Mouse (Mus musculus) neural tube, embryonic 14.5 days (tissue): Measurements from ENCODE around the gene Bmp5. TPM values are rescaled to one million over a fixed set of nuclear protein-coding genes. Genes with fewer than 3 reads are reported as not detected.
"Not testable (repeated sequence)": the region's sequence is repeated elsewhere in the genome, so short reads cannot be mapped to it uniquely, and the experiment has no call there.

Experiments
- ATAC-seq: fragments of 200-750 bp; cut with Nextera tagmentation; 2 replicates; pipeline ENCODE4 v1.8.0; 2017; ENCODE audit warnings: low read depth, mild to moderate bottlenecking, moderate TSS enrichment, moderate library complexity
- H3K27ac ChIP-seq: fragments of 300-500 bp; sonication (generic); 2 replicates; pipeline ENCODE4 v1.5.1; 2014; ENCODE audit warnings: low read depth, mild to moderate bottlenecking, control low read depth, low read length, moderate library complexity, mixed read lengths
- H3K27me3 ChIP-seq: fragments of 300-500 bp; sonication (generic); 2 replicates; pipeline ENCODE4 v1.6.1; 2014; ENCODE audit warnings: low read length; ENCODE audit not compliant: control insufficient read depth, insufficient read depth
- H3K36me3 ChIP-seq: fragments of 300-500 bp; sonication (generic); 2 replicates; pipeline ENCODE4 v1.6.1; 2014; ENCODE audit warnings: low read length, mixed read lengths; ENCODE audit not compliant: control insufficient read depth, insufficient read depth
- H3K4me1 ChIP-seq: fragments of 300-500 bp; sonication (generic); 2 replicates; pipeline ENCODE4 v1.6.1; 2014; ENCODE audit warnings: low read length; ENCODE audit not compliant: control insufficient read depth, insufficient read depth
- H3K4me2 ChIP-seq: fragments of 300-500 bp; sonication (generic); 2 replicates; pipeline ENCODE4 v1.6.1; 2014; ENCODE audit warnings: mild to moderate bottlenecking, low read depth, low read length, control low read depth
- H3K4me3 ChIP-seq: fragments of 300-500 bp; sonication (generic); 2 replicates; pipeline ENCODE4 v1.5.1; 2014; ENCODE audit warnings: low read depth, low read length, control low read depth, mixed read lengths
- H3K9ac ChIP-seq: fragments of 300-500 bp; sonication (generic); replicated peaks from 2 replicates; pipeline ENCODE4 v1.6.1; 2014; ENCODE audit warnings: low read depth, mild to moderate bottlenecking, control low read depth, low read length, mixed read lengths
- H3K9me3 ChIP-seq: fragments of 300-500 bp; sonication (generic); 2 replicates; pipeline ENCODE4 v1.6.1; 2016; ENCODE audit warnings: low read length; ENCODE audit not compliant: control insufficient read depth
- WGBS: fragments of 180-500 bp; shearing (Covaris S2); extraction: QIAGEN DNeasy Blood & Tissue Kit; methylation state at CpG from one replicate; pipeline ENCODE4 v1.1.7; 2014; 5-methylcytosine and 5-hydroxymethylcytosine counted together
- polyA plus RNA-seq: library from polyadenylated mRNA; unstranded; fragments of >200 nt; fragmentation: Nextera tagmentation; extraction: Ambion mirVana; gene quantifications from 2 replicates; pipeline ENCODE4 v1.2.1, GENCODE M21; 2014

The Bmp5 gene
- polyA plus RNA-seq, 1 experiment from 2014 or later: 0.28 TPM

GRCm38 (mm10) chr9:75780558-75781276 is 5.6 kb downstream of the Bmp5 start:
- WGBS: 19% methylated on average over 5 of the region's 5 CpGs
- no peak overlapping the region for H3K4me2 ChIP-seq
- H3K27ac ChIP-seq: no peak overlapping the region
- no peaks in the 10 kb centered on the region for H3K9me3 ChIP-seq
- no peaks in the 10 kb centered on the region for H3K4me1 ChIP-seq
- no peak for ATAC-seq
- no peak overlapping the region for H3K4me3 ChIP-seq
- H3K27me3 ChIP-seq: no peaks in the 10 kb centered on the region
- H3K36me3 ChIP-seq: no peaks in the 10 kb centered on the region
- H3K9ac ChIP-seq: no peak overlapping the region

- Histone ChIP-seq H3K27me3 (no peaks in the 10 kb centered on the region), H3K27ac (no peak overlapping the region), H3K9ac (no peak overlapping the region), H3K4me3 (no peak overlapping the region), H3K4me1 (no peaks in the 10 kb centered on the region), H3K36me3 (no peaks in the 10 kb centered on the region), H3K9me3 (no peaks in the 10 kb centered on the region), H3K4me2 (no peak overlapping the region)
- 12% methylated on average over 5 of the region's 5 CpGs for WGBS
- ATAC-seq: no peak
Observed at GRCm38 (mm10) chr9:75781600-75781999, 6.4 kb downstream of the Bmp5 start.

- Histone ChIP-seq H3K27me3 (no peaks in the 10 kb centered on the region), H3K4me2 (no peak overlapping the region), H3K9me3 (no peaks in the 10 kb centered on the region), H3K36me3 (no peaks in the 10 kb centered on the region), H3K9ac (no peak overlapping the region), H3K27ac (no peak overlapping the region), H3K4me3 (no peak overlapping the region), H3K4me1 (no peaks in the 10 kb centered on the region)
- WGBS: 97% methylated on average over 2 of the region's 2 CpGs
- no peak for ATAC-seq
Observed at GRCm38 (mm10) chr9:75783573-75783972, 8.4 kb downstream of the Bmp5 start.

GRCm38 (mm10) chr9:75785959-75786358 is 10.8 kb downstream of the Bmp5 start:
- H3K4me3 ChIP-seq: no peak overlapping the region
- no peak for ATAC-seq
- H3K9me3 ChIP-seq: no peaks in the 10 kb centered on the region
- H3K27ac ChIP-seq: no peak overlapping the region
- no peaks in the 10 kb centered on the region for H3K27me3 ChIP-seq
- no peak overlapping the region for H3K4me2 ChIP-seq
- H3K4me1 ChIP-seq: no peaks in the 10 kb centered on the region
- H3K9ac ChIP-seq: no peak overlapping the region
- WGBS: 81% methylated on average over 5 of the region's 5 CpGs
- no peaks in the 10 kb centered on the region for H3K36me3 ChIP-seq

GRCm38 (mm10) chr9:75787121-75787520 is 12.0 kb downstream of the Bmp5 start:
- Histone ChIP-seq H3K4me2 (no peak overlapping the region), H3K4me3 (no peak overlapping the region), H3K9ac (no peak overlapping the region), H3K4me1 (no peaks in the 10 kb centered on the region), H3K36me3 (no peaks in the 10 kb centered on the region), H3K27ac (no peak overlapping the region), H3K9me3 (no peaks in the 10 kb centered on the region), H3K27me3 (no peaks in the 10 kb centered on the region)
- no peak for ATAC-seq
- 89% methylated on average over 15 of the region's 15 CpGs for WGBS

GRCm38 (mm10) chr9:75789879-75790428 is 14.8 kb downstream of the Bmp5 start:
- peak; percentile 44; the same call in 1 of the 2 replicates for ATAC-seq
- H3K4me3 ChIP-seq: no peak overlapping the region

GRCm38 (mm10) chr9:75804940-75805339 is 29.8 kb downstream of the Bmp5 start:
- 85% methylated on average over 6 of the region's 6 CpGs for WGBS
- H3K36me3 ChIP-seq: no peaks in the 10 kb centered on the region
- no peak for ATAC-seq
- H3K9ac ChIP-seq: no peak overlapping the region
- no peaks in the 10 kb centered on the region for H3K9me3 ChIP-seq
- H3K4me2 ChIP-seq: no peak overlapping the region
- no peaks in the 10 kb centered on the region for H3K27me3 ChIP-seq
- no peak overlapping the region for H3K27ac ChIP-seq
- H3K4me3 ChIP-seq: no peak overlapping the region
- H3K4me1 ChIP-seq: no peaks in the 10 kb centered on the region

More at GRCm38 (mm10) chr9:75789879-75790428, 14.8 kb downstream of the Bmp5 start:
- 29% methylated on average over 7 of the region's 7 CpGs for WGBS
- no peaks in the 10 kb centered on the region for H3K36me3 ChIP-seq
- H3K9me3 ChIP-seq: no peaks in the 10 kb centered on the region
- H3K4me2 ChIP-seq: no peak overlapping the region
- H3K27me3 ChIP-seq: no peaks in the 10 kb centered on the region
- H3K9ac ChIP-seq: no peak overlapping the region
- H3K27ac ChIP-seq: no peak overlapping the region
- H3K4me1 ChIP-seq: no peaks in the 10 kb centered on the region

- WGBS: 81% methylated on average over 3 of the region's 4 CpGs
- 0 out of 2 replicates have a peak, but pooled peaks have one; percentile 61 for ATAC-seq
- not testable (repeated sequence) for H3K27ac ChIP-seq, H3K9ac ChIP-seq, H3K9me3 ChIP-seq, H3K4me3 ChIP-seq, H3K4me1 ChIP-seq, H3K36me3 ChIP-seq, H3K27me3 ChIP-seq, H3K4me2 ChIP-seq
Observed at GRCm38 (mm10) chr9:75808179-75808578, 33.0 kb downstream of the Bmp5 start.

GRCm38 (mm10) chr9:75808659-75809058 is 33.5 kb downstream of the Bmp5 start:
- H3K36me3 ChIP-seq: no peaks in the 10 kb centered on the region
- no peak overlapping the region for H3K27ac ChIP-seq
- no peak for ATAC-seq
- H3K4me2 ChIP-seq: no peak overlapping the region
- H3K4me3 ChIP-seq: no peak overlapping the region
- no peaks in the 10 kb centered on the region for H3K4me1 ChIP-seq
- H3K9ac ChIP-seq: no peak overlapping the region
- H3K9me3 ChIP-seq: no peaks in the 10 kb centered on the region
- 87% methylated on average over 7 of the region's 7 CpGs for WGBS
- H3K27me3 ChIP-seq: no peaks in the 10 kb centered on the region
